Mouse (Mus musculus) forebrain, embryonic 11.5 days (tissue): ENCODE data around the gene Hist3h2ba. TPM values are rescaled to one million over a fixed set of nuclear protein-coding genes. Genes with fewer than 3 reads are reported as not detected.

Source experiments
- ATAC-seq: fragments of 200-750 bp; cut with Nextera tagmentation; replicated peaks from 2 replicates; pipeline ENCODE4 v1.8.0; 2017; ENCODE audit warnings: moderate TSS enrichment; ENCODE audit not compliant: low FRiP score
- DNase-seq: peaks from one replicate; pipeline ENCODE4 v3.0.0-alpha.2; 2017; ENCODE audit warnings: low spot score
- H3K27ac ChIP-seq: fragments of 300-500 bp; sonication (generic); 2 replicates; pipeline ENCODE4 v1.5.1; 2014; ENCODE audit warnings: low read depth, low read length
- H3K27me3 ChIP-seq: fragments of 300-500 bp; sonication (generic); 2 replicates; pipeline ENCODE4 v1.6.1; 2014; ENCODE audit warnings: mild to moderate bottlenecking, low read length, mixed read lengths; ENCODE audit not compliant: control insufficient read depth, insufficient read depth
- H3K36me3 ChIP-seq: fragments of 300-500 bp; sonication (generic); 2 replicates; pipeline ENCODE4 v1.6.1; 2014; ENCODE audit warnings: mild to moderate bottlenecking, low read length, moderate library complexity, mixed read lengths; ENCODE audit not compliant: control insufficient read depth, insufficient read depth
- H3K4me1 ChIP-seq: fragments of 300-500 bp; sonication (generic); replicated peaks from 2 replicates; pipeline ENCODE4 v1.6.1; 2014; ENCODE audit warnings: low read length, mixed read lengths; ENCODE audit not compliant: control insufficient read depth, insufficient read depth
- H3K4me2 ChIP-seq: fragments of 300-500 bp; sonication (generic); 2 replicates; pipeline ENCODE4 v1.6.1; 2014; ENCODE audit warnings: low read depth, mild to moderate bottlenecking, low read length, moderate library complexity, mixed read lengths; ENCODE audit not compliant: severe bottlenecking
- H3K4me3 ChIP-seq: fragments of 300-500 bp; sonication (generic); 2 replicates; pipeline ENCODE4 v1.5.1; 2014; ENCODE audit warnings: low read depth, low read length
- H3K9ac ChIP-seq: fragments of 300-500 bp; sonication (generic); 2 replicates; pipeline ENCODE4 v1.6.1; 2014; ENCODE audit warnings: low read length
- H3K9me3 ChIP-seq: fragments of 300-500 bp; sonication (generic); 2 replicates; pipeline ENCODE4 v1.6.1; 2016; ENCODE audit warnings: low read length, mixed read lengths; ENCODE audit not compliant: control insufficient read depth
- WGBS: fragments of 180-500 bp; shearing (Covaris S2); extraction: QIAGEN DNeasy Blood & Tissue Kit; methylation state at CpG from one replicate; pipeline ENCODE4 v1.1.7; 2014; 5-methylcytosine and 5-hydroxymethylcytosine counted together
- polyA plus RNA-seq: library from polyadenylated mRNA; unstranded; fragments of >200 nt; fragmentation: Nextera tagmentation; extraction: Ambion mirVana; gene quantifications from 2 replicates; pipeline ENCODE4 v1.2.1, GENCODE M21; 2014

Gene Hist3h2ba
- polyA plus RNA-seq, 1 experiment from 2014 or later = 84.9 TPM

DNA sequence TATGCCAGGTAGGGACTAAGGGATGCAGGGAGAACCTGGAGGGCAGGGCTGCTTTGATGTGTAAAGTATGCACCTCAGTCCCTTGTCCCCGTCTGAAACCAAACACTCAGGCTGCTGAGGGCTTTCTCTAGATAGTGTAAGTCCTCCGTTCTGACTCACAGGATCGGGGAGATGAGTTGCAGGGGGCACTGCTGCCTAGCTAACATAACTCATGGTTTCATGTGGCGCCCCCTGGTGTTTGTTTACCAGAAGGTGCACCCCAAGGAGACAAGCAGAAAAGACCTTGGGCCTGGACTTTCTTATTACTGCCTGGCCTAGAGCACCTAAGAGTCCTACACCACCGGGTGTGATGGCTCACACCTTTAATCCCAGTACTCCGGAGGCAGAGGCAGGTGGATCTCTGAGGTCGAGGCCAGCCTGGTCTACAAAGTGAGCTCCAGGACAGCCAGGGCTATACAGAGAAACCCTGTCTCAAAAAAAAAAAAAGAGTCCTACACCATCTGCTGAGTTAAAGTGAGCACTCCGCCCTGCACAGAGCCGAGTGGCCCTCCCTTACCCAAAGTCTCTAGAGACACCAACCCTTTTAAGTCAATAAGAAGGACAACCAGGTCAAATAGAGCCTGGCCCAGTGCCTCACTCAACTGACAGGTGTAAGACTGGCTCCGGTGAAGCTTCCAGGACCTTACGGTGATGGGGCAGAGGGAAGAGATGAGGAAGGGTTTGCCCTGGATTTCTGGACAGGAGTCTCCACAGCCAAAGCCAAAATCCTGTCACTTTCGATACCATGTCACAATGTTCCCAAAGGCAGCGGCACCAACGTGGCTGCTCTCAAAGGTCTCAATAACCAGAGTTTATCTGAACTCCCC, 31.6 kb upstream of the Hist3h2ba start:
- Histone ChIP-seq H3K9ac (no peak overlapping the region), H3K9me3 (no peaks in the 10 kb centered on the region)
- ATAC-seq = no peak

GRCm38 (mm10) chr11:58917745-58918366, 30.9 kb upstream of the Hist3h2ba start, which contains the start of gene Btnl10:
Gene Btnl10, plus strand, starts transcription at chr11:58917908.
- DNase-seq = no peak
- 86% methylated on average over 12 of the region's 12 CpGs for WGBS
- ATAC-seq = no peak
- Histone ChIP-seq H3K36me3 (no peaks in the 10 kb centered on the region), H3K9ac (no peak within 1 kb of the TSS), H3K4me2 (no peak within 1 kb of the TSS), H3K4me1 (0 out of 2 replicates have a peak, but pooled peaks cover 2% of the 10 kb centered on the region), H3K27ac (no peak within 1 kb of the TSS), H3K4me3 (no peak within 1 kb of the TSS), H3K27me3 (no peaks in the 10 kb centered on the region), H3K9me3 (no peaks in the 10 kb centered on the region)

More for the DNA sequence above, 31.6 kb upstream of the Hist3h2ba start:
- DNase-seq = peak; percentile 74
- Histone ChIP-seq H3K27me3 (no peaks in the 10 kb centered on the region), H3K27ac (no peak overlapping the region), H3K36me3 (no peaks in the 10 kb centered on the region), H3K4me2 (no peak overlapping the region), H3K4me3 (no peak overlapping the region), H3K4me1 (0 out of 2 replicates have a peak, but pooled peaks cover 2% of the 10 kb centered on the region)
- WGBS = 55% methylated on average over 14 of the region's 14 CpGs

DNA sequence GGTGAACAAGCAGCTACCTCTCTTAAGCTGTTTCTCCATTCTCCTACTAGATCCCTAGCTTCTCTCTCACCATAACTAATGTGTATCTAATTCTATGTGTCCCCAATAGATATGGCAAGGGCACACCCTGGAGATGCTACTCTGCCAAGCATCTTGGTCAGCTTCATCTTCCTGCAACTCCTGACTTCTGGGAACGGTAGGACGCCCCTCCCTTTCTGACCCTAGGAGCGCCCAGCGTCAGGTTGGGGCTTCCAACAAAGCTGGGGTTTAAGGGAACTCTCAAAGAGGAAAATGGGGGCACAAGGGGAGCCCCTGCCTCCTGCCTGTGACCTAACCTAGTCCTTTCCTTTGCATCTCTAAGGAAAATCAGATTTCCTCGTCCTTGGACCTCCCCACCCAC, 30.0 kb upstream of the Hist3h2ba start:
- ATAC-seq (no peak), DNase-seq (no peak)
- Histone ChIP-seq H3K36me3 (no peaks in the 10 kb centered on the region), H3K4me2 (no peak overlapping the region), H3K9me3 (no peaks in the 10 kb centered on the region), H3K4me3 (no peak overlapping the region), H3K9ac (no peak overlapping the region), H3K27me3 (no peaks in the 10 kb centered on the region), H3K4me1 (0 out of 2 replicates have a peak, but pooled peaks cover 2% of the 10 kb centered on the region), H3K27ac (no peak overlapping the region)
- WGBS = 73% methylated on average over 5 of the region's 5 CpGs

- DNase-seq (no peak), ATAC-seq (no peak)
- H3K9ac ChIP-seq = no peak overlapping the region
- H3K27ac ChIP-seq = no peak overlapping the region
- H3K27me3 ChIP-seq = no peaks in the 10 kb centered on the region
- H3K4me2 ChIP-seq = no peak overlapping the region
- H3K36me3 ChIP-seq = no peaks in the 10 kb centered on the region
- H3K9me3 ChIP-seq = no peaks in the 10 kb centered on the region
- H3K4me3 ChIP-seq = no peak overlapping the region
- 79% methylated on average over 9 of the region's 9 CpGs for WGBS
- no peaks in the 10 kb centered on the region for H3K4me1 ChIP-seq
Measured at GRCm38 (mm10) chr11:58922420-58922819, 26.3 kb upstream of the Hist3h2ba start.

DNA sequence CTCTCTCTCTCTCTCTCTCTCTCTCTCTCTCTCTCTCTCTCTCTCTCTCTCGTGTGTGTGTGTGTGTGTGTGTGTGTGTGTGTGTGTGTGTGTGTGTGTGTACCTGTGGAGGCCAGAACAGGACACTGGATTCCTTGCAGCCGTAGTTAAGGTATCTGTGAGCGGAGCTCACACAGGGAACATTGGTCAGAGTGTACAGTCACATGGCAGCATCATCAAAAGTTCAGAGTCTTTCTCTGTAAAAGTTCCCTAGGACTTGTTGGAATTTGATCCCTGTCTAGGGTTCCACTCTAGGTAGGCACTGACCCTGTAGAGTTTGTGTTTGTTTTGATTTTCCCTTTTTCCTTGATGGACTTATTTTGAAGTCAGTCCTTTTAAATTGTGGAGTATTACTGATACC, 22.1 kb upstream of the Hist3h2ba start:
- Histone ChIP-seq H3K4me1 (no peaks in the 10 kb centered on the region), H3K9me3 (no peaks in the 10 kb centered on the region), H3K9ac (no peak overlapping the region), H3K4me3 (no peak overlapping the region), H3K27me3 (no peaks in the 10 kb centered on the region), H3K36me3 (peaks cover under 1% of the 10 kb centered on the region; the same call in 1 of the 2 replicates), H3K27ac (no peak overlapping the region), H3K4me2 (no peak overlapping the region)
- WGBS = 87% methylated on average over 2 of the region's 3 CpGs
- ATAC-seq = no peak
- no peak for DNase-seq

DNA sequence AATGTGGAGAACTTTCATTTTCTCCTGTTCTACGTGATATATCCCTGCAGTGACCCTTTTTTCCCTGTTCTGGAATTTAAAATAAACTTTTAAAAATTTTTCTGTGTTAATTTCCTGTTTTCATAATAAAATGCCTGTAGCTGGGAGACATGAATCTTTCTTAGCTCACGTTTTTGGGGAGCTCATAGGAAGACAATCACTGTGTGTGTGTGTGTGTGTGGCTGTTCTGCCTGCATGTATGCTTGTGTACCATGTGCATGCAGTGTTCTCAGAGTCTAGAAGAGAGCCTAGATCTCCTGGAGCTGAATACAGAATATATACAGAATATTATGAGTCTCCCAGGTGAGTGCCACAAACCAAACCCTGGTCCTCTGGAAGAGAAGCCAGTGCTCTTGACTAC, 21.7 kb upstream of the Hist3h2ba start:
- WGBS = 84% methylated on average over 2 of the region's 2 CpGs
- Histone ChIP-seq H3K27ac (no peak overlapping the region), H3K36me3 (peaks cover 4% of the 10 kb centered on the region; the same call in 1 of the 2 replicates), H3K9ac (no peak overlapping the region), H3K4me3 (no peak overlapping the region), H3K4me1 (no peaks in the 10 kb centered on the region), H3K4me2 (no peak overlapping the region), H3K27me3 (no peaks in the 10 kb centered on the region), H3K9me3 (no peaks in the 10 kb centered on the region)
- ATAC-seq (no peak), DNase-seq (no peak)

GRCm38 (mm10) chr11:58927790-58928651, 20.7 kb upstream of the Hist3h2ba start:
- Histone ChIP-seq H3K4me1 (no peaks in the 10 kb centered on the region), H3K27ac (no peak overlapping the region), H3K9me3 (no peaks in the 10 kb centered on the region), H3K4me3 (no peak overlapping the region), H3K27me3 (no peaks in the 10 kb centered on the region), H3K9ac (0 out of 2 replicates have a peak overlapping the region, but pooled peaks have one; percentile 2), H3K4me2 (0 out of 2 replicates have a peak overlapping the region, but pooled peaks have one; percentile 0), H3K36me3 (peaks cover 8% of the 10 kb centered on the region; the same call in 1 of the 2 replicates)
- DNase-seq = peak; percentile 88
- WGBS = 41% methylated on average over 20 of the region's 20 CpGs
- ATAC-seq = peak; percentile 72

GRCm38 (mm10) chr11:58929055-58929454, 19.7 kb upstream of the Hist3h2ba start:
- Histone ChIP-seq H3K27ac (no peak overlapping the region), H3K4me1 (no peaks in the 10 kb centered on the region), H3K4me3 (no peak overlapping the region), H3K27me3 (no peaks in the 10 kb centered on the region), H3K4me2 (no peak overlapping the region), H3K9ac (no peak overlapping the region), H3K9me3 (no peaks in the 10 kb centered on the region), H3K36me3 (peaks cover 11% of the 10 kb centered on the region; the same call in 1 of the 2 replicates)
- 80% methylated on average over 4 of the region's 4 CpGs for WGBS
- ATAC-seq (no peak), DNase-seq (no peak)
